Mouse (Mus musculus) megakaryocyte progenitor cell, adult 5-6 weeks (primary cell): Measurements from ENCODE around the gene Slc2a6. TPM values are rescaled to one million over a fixed set of nuclear protein-coding genes. Genes with fewer than 3 reads are reported as not detected.

Experiments used
- ATAC-seq: replicated peaks from 2 replicates; pipeline ENCODE4 v1.8.0; 2016; ENCODE audit warnings: mild to moderate bottlenecking, moderate TSS enrichment, inconsistent platforms; ENCODE audit not compliant: poor library complexity
- total RNA-seq, 2 experiments: library from RNA; stranded (forward) in 1 of 2; stranded (reverse) in 1 of 2; fragments of 157-497, 149-512 nt in 1 of 2; fragments of 200-1000 nt in 1 of 2; gene quantifications; 2 replicates each; pipeline versions ENCODE4 v1.2.3 to v1.2.4; 2015 to 2017

Slc2a6 gene
- total RNA-seq, 2 experiments from 2014 or later, result 2.9 to 6.7 TPM

DNA sequence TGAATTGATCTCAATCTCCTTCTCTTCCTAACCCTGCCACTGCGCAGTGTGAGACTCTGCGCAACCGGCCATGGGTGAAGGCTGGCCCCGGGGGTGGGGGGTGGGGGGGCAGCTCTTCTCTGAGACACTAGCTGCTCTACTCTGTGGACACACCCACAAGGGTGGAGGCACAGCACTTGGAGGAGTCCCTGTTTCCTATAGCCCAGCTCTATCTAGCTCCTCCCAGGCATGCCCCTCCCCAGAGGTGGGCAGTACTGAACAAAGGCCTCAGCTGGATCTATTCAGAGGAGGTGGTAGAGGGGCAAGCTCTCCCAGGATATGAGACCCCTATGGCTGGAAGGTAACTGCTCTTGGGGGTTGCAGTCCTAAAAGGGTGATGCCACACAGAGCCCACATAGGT, 9.2 kb upstream of the Slc2a6 start:
- no peak for ATAC-seq

GRCm38 (mm10) chr2:27036003-27036402, 8.2 kb upstream of the Slc2a6 start:
- ATAC-seq, result no peak

DNA sequence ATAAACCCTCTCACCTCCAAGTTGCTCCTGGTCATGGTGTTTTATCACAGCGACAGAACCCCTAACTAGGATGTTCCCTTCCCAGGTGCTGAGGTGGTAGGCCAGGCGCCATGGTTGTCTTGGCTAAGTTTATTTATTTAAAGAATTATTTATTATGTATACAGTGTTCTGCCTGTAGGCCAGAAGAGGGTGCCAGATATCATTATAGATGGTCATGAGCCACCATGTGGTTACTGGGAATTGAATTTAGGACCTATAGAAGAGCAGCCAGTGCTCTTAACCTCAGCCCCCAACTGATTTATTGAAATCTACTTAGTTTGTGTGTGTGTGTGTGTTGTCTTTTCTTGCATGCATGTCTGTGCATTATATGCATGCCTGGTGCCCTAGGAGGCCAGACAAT, 4.6 kb upstream of the Slc2a6 start:
- ATAC-seq, result no peak

DNA sequence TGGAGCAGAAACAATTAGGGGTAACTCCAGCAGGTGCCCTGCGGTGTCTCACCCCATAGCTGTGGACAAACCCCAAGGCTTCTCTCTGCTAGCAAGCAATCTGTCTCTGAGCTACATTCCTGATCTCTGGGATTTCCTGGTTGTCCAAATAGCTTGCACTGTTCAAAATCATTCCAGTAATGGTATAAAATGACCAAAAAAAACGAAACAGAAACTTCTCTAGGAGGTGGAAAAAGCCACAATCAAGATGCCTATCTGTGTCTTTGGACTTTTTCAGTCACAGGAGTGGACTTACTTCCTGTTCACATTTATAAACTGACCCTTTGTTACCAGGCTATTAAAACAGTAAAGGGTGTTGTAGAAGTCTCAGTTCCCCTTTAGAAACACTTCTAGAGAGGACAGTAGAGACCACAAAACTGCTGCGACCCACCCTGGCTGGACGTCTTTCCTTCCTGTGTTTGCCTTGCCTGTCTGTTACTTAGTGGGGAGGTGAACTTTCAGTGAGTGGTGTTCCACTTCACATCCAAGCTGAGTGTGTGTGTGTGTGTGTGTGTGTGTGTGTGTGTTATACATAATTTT, 728 bp upstream of the Slc2a6 start:
- peak; percentile 26 for ATAC-seq

DNA sequence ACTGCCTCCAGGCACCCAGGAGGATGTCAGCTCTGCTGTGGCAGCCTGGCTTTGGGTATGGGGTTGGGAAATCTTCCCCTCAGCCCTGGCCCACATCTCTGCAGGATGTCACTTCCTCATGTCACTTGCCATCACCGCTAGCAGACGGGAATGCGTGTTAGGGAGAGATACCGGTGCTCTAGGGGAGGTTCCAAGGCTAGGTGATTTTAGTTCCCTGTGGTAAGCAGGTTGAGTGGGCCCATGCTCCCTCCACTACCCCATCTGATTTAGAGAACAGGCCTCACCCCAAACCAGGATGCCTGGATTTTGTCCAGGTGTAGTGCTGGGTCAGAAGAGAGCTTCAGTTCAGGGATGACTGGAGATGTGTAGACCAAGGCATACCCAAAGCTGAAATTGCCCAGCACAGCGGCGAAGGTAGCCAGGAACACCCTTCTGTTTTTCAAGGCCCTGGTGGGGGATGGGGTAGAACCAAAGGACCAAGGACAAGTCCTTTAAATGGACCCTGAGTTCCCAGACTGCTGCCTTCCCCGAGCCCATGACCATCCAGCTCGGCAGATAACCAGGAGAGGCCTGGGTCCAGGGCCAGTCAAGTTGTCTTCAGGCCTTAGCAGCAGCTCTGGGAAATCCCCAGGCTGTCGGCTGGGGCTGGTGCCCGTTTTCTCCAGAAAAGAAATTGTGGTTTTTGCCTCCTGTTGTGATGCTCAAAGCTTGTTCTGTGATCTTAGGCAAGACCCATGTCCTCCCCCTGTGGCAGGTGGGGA, 761 bp downstream of the Slc2a6 start:
- peak; percentile 51 for ATAC-seq

- no peak for ATAC-seq
Observed at GRCm38 (mm10) chr2:27026332-27026731, 1.5 kb downstream of the Slc2a6 start.

DNA sequence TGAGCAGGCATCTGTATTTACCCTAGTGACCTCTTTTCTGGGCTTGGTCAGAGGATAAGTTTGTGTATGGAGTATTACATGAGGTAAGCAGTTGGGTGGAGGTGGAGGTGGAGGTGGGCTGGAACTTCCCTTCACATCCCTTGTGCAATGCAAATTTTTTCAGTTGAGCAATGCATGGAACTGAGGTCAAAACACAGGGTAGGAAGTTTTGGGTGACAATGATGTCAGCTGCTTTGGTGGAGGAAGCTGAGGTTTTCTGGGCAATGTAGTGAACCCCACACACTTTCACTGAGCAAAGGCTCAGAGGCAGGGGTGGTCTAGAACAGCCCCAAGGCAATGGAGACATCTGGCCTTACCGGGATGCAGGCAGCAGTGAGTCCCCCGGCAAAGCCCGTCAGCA, 2.3 kb downstream of the Slc2a6 start:
- peak; percentile 43 for ATAC-seq

DNA sequence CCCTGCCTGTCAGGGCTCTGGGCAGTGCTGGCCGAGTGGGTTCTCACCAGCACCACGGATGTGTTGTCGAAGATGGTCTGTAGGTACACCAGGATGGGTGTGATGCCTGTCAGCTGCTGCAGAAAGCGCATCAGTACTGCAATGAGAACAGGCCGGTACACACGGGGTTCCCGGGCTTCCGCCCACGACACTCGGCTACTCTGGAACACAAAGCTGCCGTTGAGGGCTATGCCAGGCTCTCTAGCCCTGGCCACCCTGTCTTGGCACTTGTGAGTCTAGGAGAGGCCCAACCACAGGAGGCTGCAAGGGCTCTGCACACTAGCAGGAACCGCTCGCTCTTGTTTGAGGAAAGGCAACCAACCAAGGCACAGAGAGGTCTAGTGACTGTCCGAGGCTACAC, 3.7 kb downstream of the Slc2a6 start:
- ATAC-seq, result no peak

GRCm38 (mm10) chr2:27022612-27023011, 5.2 kb downstream of the Slc2a6 start:
- no peak for ATAC-seq

DNA sequence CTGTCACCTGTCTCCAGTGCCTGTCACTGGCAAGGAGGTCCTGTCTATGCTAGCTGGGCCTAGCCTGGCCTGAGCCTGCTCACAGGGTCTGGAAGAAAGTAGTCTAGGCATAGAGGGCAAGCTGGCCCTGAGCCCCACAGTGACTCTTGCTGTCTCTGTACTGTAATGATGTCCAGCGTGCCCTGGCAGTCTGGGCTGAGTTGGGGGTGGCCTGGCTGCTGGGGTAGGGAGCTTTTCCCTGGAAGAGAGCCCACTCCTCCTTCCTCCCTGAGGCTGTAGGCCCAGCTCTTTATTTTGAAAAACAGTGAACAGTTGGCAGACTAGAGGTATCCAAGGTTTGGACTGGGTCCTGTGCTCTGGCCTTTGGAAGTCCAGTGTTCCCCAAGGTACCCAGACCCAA, 6.7 kb downstream of the Slc2a6 start:
- ATAC-seq, result no peak

- ATAC-seq, result no peak
Observed at GRCm38 (mm10) chr2:27019530-27019929, 8.3 kb downstream of the Slc2a6 start.

DNA sequence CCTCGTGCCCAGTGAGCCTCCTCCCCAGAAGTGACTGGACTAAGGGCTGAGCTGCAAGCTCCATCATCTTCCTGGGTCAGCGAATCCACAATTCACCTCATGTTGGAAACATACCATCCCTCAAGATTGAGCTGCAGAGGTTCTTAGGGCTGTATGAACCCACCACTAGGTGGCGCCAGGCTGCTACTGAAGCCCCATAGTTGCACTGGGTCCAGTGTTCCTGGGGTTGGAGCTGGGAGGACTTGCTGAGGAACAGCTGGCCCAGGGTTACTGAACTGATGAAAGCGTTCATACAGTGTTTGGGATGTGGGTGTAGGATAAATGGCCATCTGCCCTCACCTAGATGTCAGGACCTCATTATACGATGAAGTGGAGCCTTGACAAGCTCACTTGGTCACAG, 10.0 kb downstream of the Slc2a6 start:
- ATAC-seq, result peak; percentile 76

DNA sequence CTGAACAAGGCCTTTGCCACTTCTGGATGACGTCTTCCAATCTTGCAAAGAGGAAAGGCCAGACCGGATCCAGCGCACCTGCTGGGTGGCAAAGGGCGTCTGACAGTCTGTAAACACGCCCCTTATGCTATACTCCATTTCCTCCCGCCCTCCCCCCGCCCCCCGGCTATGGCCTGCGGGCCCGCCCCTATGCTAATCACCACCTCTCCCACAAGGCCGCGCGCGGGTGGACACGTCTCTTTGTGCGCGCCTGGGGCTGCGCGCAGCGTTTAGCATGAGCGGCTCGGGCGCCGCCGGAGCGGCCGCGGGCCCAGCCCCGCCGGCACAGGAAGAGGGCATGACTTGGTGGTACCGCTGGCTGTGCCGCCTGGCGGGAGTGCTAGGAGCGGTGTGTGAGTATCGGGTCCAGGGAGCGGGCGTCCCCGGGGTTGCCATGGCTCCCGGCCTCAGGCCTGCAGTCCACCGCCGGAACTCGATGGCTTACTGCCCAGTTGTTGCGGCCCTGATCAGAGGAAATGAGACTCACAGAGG, 18.0 kb downstream of the Slc2a6 start, which contains the start of gene Cacfd1:
Gene Cacfd1, plus strand, starts transcription at position 213 of the 531 bp plus-strand sequence.
- ATAC-seq, result peak; percentile 93

- no peak for ATAC-seq
Observed at GRCm38 (mm10) chr2:27007701-27008100, 20.1 kb downstream of the Slc2a6 start.

- no peak for ATAC-seq
Observed at GRCm38 (mm10) chr2:27006255-27006654, 21.5 kb downstream of the Slc2a6 start.

DNA sequence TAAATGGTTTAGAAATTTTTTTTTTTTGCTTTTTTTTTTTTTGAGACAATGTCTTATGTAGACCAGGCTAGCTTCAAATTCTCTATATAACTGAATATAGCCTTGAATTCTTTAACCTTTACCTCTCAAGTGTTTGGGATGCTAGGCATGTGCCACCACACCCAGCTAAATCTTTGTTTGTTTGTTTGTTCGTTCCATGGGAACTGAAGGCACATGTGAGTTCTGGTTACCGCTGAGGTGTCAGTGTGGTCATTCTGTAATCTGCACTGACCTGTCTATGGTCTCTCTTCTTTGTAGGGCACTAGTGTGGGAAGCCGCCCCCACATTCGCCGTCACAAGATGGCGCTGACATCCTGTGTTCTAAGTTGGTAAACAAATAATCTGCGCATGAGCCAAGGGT, 29.8 kb downstream of the Slc2a6 start:
- ATAC-seq, result no peak

DNA sequence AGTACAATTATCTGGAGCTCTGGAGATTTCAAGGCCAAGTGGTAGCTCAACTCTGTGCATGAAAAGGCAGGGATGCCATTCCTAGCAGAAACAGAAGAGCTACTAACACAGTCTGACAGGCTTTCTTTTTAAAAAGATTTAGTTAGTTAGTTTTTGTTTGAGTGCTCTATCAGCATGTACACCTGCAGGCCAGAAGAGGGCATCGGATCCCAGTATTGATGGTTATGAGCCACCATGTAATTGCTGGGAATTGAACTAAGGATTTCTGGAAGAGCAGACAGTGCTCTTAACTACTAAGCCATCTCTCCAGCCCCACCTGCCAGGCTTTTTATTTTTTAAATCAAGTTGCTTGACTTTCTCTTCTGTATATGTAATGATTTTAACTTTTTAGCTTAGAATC, 30.3 kb downstream of the Slc2a6 start:
- no peak for ATAC-seq

- peak; percentile 63 for ATAC-seq
Observed at GRCm38 (mm10) chr2:26993936-26994335, 33.9 kb downstream of the Slc2a6 start.

GRCm38 (mm10) chr2:26984640-26985039, 43.2 kb downstream of the Slc2a6 start:
- no peak for ATAC-seq

GRCm38 (mm10) chr2:26984179-26984578, 43.6 kb downstream of the Slc2a6 start:
- ATAC-seq, result no peak

DNA sequence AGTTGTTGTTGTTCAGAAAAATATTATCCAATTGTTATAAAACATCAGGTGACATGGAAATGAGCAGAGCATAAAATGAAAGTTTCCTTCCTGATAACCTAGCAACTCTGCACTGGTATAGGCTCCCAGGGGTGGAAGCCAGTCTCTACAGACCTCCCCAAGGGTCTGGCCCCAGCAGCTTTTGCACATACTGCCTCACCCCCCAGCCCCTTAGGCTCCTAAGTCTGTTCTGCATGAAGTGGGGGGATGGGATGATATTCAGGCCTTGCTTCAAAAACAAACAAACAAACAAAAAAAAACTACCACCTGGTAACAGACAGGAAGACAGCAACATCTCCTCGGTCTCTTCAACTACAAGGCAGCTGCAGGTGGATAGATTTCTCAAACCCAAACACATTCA, 47.4 kb downstream of the Slc2a6 start:
- no peak for ATAC-seq

DNA sequence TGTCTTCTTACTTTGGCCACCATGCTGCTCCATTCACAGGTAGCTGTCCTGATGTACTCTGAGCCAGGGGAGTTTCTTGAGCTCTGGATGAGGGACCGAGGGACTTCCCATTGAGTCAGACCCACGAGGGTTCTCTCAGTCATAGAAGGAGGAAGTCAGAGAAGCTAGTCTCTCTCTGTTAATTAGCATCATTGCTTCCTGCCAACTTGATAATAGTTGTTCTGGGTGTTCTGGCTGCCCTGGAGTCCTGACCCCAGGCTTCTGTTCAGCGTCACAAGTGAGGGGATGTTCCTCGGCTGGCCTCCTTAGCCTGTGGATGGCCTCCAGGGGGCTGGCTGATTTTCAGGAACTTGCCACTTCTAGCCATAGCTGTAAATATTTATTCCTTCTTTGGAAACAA, 53.8 kb downstream of the Slc2a6 start:
- ATAC-seq, result 0 out of 2 replicates have a peak, but pooled peaks have one; percentile 29
